Mouse (Mus musculus) heart, postnatal 0 days (tissue): Measurements from ENCODE around the gene Lyrm7. TPM values are rescaled to one million over a fixed set of nuclear protein-coding genes. Genes with fewer than 3 reads are reported as not detected.
A peak's percentile ranks its signal among the peaks of the same experiment; 100 is the strongest.

Experiments
- ATAC-seq: fragments of 200-750 bp; cut with Nextera tagmentation; 2 replicates; pipeline ENCODE4 v1.8.0; 2017; ENCODE audit warnings: low read depth, moderate number of reproducible peaks, moderate library complexity; ENCODE audit not compliant: insufficient read depth
- DNase-seq: peaks from one replicate; pipeline ENCODE4 v3.0.0-alpha.2; 2016; ENCODE audit warnings: low spot score
- H3K27ac ChIP-seq: fragments of 300-500 bp; sonication (generic); 2 replicates; pipeline ENCODE4 v1.5.1; 2014; ENCODE audit warnings: low read depth, mild to moderate bottlenecking
- H3K27me3 ChIP-seq: fragments of 300-500 bp; sonication (generic); 2 replicates; pipeline ENCODE4 v1.6.1; 2014; ENCODE audit warnings: low read length, mixed read lengths; ENCODE audit not compliant: control insufficient read depth, insufficient read depth
- H3K36me3 ChIP-seq: fragments of 300-500 bp; sonication (generic); replicated peaks from 2 replicates; pipeline ENCODE4 v1.6.1; 2014; ENCODE audit warnings: low read length, mixed read lengths; ENCODE audit not compliant: control insufficient read depth, insufficient read depth
- H3K4me1 ChIP-seq: fragments of 300-500 bp; sonication (generic); 2 replicates; pipeline ENCODE4 v1.6.1; 2014; ENCODE audit warnings: antibody characterized with exemption; ENCODE audit not compliant: control insufficient read depth, insufficient read depth
- H3K4me2 ChIP-seq: fragments of 300-500 bp; sonication (generic); 2 replicates; pipeline ENCODE4 v1.6.1; 2014; ENCODE audit warnings: low read depth, mild to moderate bottlenecking, low read length, moderate library complexity
- H3K4me3 ChIP-seq: fragments of 300-500 bp; sonication (generic); 2 replicates; pipeline ENCODE4 v1.5.1; 2014; ENCODE audit warnings: low read depth, low read length
- H3K9ac ChIP-seq: fragments of 300-500 bp; sonication (generic); replicated peaks from 2 replicates; pipeline ENCODE4 v1.6.1; 2014; ENCODE audit warnings: low read depth, low read length, mixed read lengths
- H3K9me3 ChIP-seq: fragments of 300-500 bp; sonication (generic); replicated peaks from 2 replicates; pipeline ENCODE4 v1.6.1; 2016; ENCODE audit warnings: low read length; ENCODE audit not compliant: control insufficient read depth
- CTCF ChIP-seq: IDR thresholded peaks from 2 replicates; pipeline ENCODE4 v1.5.1; 2016; ENCODE audit warnings: antibody characterized with exemption, control low read depth, low read depth
- EP300 ChIP-seq: IDR thresholded peaks from 2 replicates; pipeline ENCODE4 v1.6.1; 2016; ENCODE audit warnings: antibody characterized with exemption, low read depth
- WGBS: fragments of 180-500 bp; shearing (Covaris S2); extraction: QIAGEN DNeasy Blood & Tissue Kit; methylation state at CpG from one replicate; pipeline ENCODE4 v1.1.7; 2014; 5-methylcytosine and 5-hydroxymethylcytosine counted together
- polyA plus RNA-seq: library from polyadenylated mRNA; unstranded; fragments of >200 nt; fragmentation: Nextera tagmentation; extraction: Ambion mirVana; gene quantifications from 2 replicates; pipeline ENCODE4 v1.2.1, GENCODE M21; 2015
- total RNA-seq: library from RNA; depleted of rRNA; stranded (reverse); fragments of >200 nt; gene quantifications from 2 replicates; pipeline ENCODE4 v1.2.3, GENCODE M21; 2014; ENCODE audit warnings: low replicate concordance; rRNA removed

The Lyrm7 gene
- total RNA-seq, result 4.5 and 6.3 TPM in 2 replicates
- 19.2 and 20.2 TPM in 2 replicates for polyA plus RNA-seq

DNA sequence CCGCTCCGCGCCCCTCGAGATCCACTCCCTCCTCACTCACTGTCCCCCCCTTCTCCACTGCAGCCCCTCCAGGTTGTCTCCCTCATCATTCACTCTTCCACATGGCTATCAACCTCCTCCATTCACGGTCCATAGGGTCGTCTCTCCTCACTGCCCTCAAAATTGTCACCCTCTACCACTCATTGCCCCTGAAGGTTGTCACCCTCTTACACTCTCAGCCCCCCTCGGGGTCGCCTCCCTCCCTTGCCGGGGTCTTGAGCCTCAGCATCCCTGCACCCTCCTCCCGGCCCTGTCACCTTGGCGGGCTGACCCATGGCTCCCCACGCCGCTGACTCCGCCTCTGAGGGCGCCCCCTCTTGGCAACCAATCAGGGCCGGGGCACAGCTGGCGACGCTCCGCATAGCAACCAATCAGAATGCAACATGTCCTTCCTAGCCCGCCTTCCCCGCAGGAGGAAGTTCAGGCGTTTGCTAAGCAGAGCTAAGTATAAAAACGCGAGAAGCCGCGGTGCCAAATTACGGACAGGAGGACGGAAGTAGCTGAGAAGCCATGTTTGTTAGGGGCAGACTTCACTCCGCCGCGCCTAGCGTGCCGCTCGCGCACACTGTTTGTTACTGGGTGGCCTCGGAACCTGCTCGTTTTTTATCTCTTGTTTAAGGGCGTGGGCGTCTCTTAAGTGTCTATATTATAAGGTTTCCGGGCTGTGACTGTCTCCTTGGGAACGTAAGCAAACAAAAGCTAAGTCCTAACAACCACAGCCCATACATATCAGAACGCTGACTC lies at the start of gene Lyrm7:
Gene Lyrm7, minus strand, starts transcription at position 661 of the 783 bp plus-strand sequence.
- H3K4me3 ChIP-seq, result peak within 1 kb of the TSS; percentile 70
- H3K27ac ChIP-seq, result peak within 1 kb of the TSS; percentile 80
- peak; percentile 99 for DNase-seq
- peak within 1 kb of the TSS; percentile 67 for H3K9ac ChIP-seq
- ATAC-seq, result peak; percentile 98
- no peaks in the 10 kb centered on the region for H3K9me3 ChIP-seq
- peak within 1 kb of the TSS; percentile 73 for H3K4me2 ChIP-seq
- no peaks in the 10 kb centered on the region for H3K36me3 ChIP-seq
- TF ChIP-seq EP300 (peak; percentile 80), CTCF (0 out of 2 replicates have a peak, but pooled peaks have one; percentile 12)
- WGBS, result 1% methylated on average over 42 of the region's 42 CpGs
- H3K27me3 ChIP-seq, result no peaks in the 10 kb centered on the region
- 0 out of 2 replicates have a peak, but pooled peaks cover 10% of the 10 kb centered on the region for H3K4me1 ChIP-seq

- Histone ChIP-seq H3K4me2 (no peak overlapping the region), H3K36me3 (peaks cover 66% of the 10 kb centered on the region), H3K4me1 (peaks cover 9% of the 10 kb centered on the region), H3K9me3 (no peaks in the 10 kb centered on the region), H3K27ac (no peak overlapping the region), H3K4me3 (no peak overlapping the region), H3K9ac (no peak overlapping the region), H3K27me3 (no peaks in the 10 kb centered on the region)
- no peak for ATAC-seq
- 83% methylated on average over 12 of the region's 12 CpGs for WGBS
- TF ChIP-seq EP300 (no peak), CTCF (no peak)
- no peak for DNase-seq
Observed at GRCm38 (mm10) chr11:54910081-54910665, 49.5 kb upstream of the Lyrm7 start.

DNA sequence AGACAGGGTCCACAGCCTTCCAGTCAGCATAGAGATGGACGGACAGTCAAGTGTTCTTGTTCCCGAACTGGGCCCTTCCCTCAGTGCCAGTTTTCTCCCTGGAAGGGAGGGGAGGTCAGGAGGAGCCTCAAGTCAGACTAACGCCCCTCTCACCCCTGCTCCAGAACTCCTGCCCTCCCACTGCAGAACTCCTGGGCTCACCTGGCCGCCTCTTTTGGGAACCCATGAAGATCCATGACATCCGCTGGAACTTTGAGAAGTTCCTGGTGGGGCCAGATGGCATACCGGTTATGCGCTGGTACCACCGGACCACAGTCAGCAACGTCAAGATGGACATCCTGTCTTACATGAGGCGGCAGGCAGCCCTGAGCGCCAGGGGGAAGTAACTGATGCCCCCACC lies 48.6 kb upstream of the Lyrm7 start:
- DNase-seq, result no peak
- Histone ChIP-seq H3K4me1 (peaks cover 9% of the 10 kb centered on the region), H3K4me2 (no peak overlapping the region), H3K27me3 (no peaks in the 10 kb centered on the region), H3K27ac (no peak overlapping the region), H3K36me3 (peaks cover 57% of the 10 kb centered on the region), H3K9ac (no peak overlapping the region), H3K9me3 (no peaks in the 10 kb centered on the region), H3K4me3 (no peak overlapping the region)
- no peak for ATAC-seq
- TF ChIP-seq EP300 (no peak), CTCF (no peak)
- WGBS, result 86% methylated on average over 11 of the region's 11 CpGs

DNA sequence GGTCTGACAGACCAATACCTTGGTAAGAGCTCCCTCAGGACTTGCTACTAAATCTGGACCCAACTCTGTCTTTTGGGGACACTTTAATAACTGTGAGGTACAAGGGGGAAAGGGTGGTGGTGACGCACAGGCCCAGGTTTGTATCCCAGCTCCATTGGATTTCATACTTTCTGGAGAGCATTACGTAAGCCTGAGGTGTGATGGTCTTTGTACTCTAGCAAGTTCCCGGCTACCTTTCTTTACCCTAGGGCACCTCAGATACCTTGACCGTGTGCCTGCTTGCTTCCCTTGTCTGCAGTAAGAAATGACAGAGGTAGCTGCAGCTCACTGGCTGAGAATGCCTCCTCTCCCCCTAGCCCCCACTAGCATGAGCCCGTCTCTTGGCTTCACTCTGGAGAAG lies 46.5 kb upstream of the Lyrm7 start:
- Histone ChIP-seq H3K27me3 (no peaks in the 10 kb centered on the region), H3K36me3 (peaks cover 42% of the 10 kb centered on the region), H3K4me2 (no peak overlapping the region), H3K9ac (no peak overlapping the region), H3K4me1 (peaks cover 15% of the 10 kb centered on the region), H3K4me3 (no peak overlapping the region), H3K27ac (no peak overlapping the region), H3K9me3 (no peaks in the 10 kb centered on the region)
- DNase-seq (no peak), ATAC-seq (no peak)
- TF ChIP-seq EP300, result no peak
- no peak for TF ChIP-seq CTCF
- 92% methylated on average over 5 of the region's 5 CpGs for WGBS

DNA sequence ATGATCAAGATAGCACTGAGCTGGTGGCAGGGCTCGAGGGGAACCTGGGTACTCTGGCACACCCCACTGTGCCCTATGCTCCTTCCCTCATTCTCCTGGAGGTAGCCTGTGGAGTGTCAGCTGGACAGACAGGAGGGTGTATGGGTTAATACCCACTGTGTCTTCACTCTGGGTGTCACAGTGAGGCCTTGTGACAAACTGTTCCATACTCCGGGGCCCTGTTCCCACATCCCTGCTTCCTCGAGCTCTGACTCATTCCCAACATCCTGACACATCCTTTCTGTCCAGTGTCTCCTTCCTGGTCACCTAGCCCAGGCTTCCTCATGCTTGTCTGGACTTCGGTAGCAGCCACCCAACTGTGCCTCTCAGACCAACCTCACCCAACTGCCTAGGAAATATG lies 45.8 kb upstream of the Lyrm7 start:
- peaks cover 15% of the 10 kb centered on the region for H3K4me1 ChIP-seq
- no peak overlapping the region for H3K9ac ChIP-seq
- no peaks in the 10 kb centered on the region for H3K9me3 ChIP-seq
- TF ChIP-seq EP300, result no peak
- TF ChIP-seq CTCF, result no peak
- H3K27ac ChIP-seq, result peak overlapping the region; percentile 55
- 43% methylated on average over 4 of the region's 4 CpGs for WGBS
- no peak overlapping the region for H3K4me2 ChIP-seq
- peaks cover 35% of the 10 kb centered on the region for H3K36me3 ChIP-seq
- DNase-seq, result no peak
- no peak overlapping the region for H3K4me3 ChIP-seq
- H3K27me3 ChIP-seq, result no peaks in the 10 kb centered on the region
- ATAC-seq, result no peak
